Mouse (Mus musculus) hindbrain, embryonic 11.5 days (tissue): ENCODE data around the gene Nrros. TPM values are rescaled to one million over a fixed set of nuclear protein-coding genes. Genes with fewer than 3 reads are reported as not detected.
"Not testable (repeated sequence)": the region's sequence is repeated elsewhere in the genome, so short reads cannot be mapped to it uniquely, and the experiment has no call there.

Experiments
- ATAC-seq: fragments of 200-750 bp; cut with Nextera tagmentation; 2 replicates; pipeline ENCODE4 v1.8.0; 2017; ENCODE audit warnings: mild to moderate bottlenecking, moderate TSS enrichment, moderate library complexity; ENCODE audit not compliant: low FRiP score
- DNase-seq: peaks from one replicate; pipeline ENCODE4 v3.0.0-alpha.2; 2015; ENCODE audit warnings: low spot score
- H3K27ac ChIP-seq: fragments of 300-500 bp; sonication (generic); 2 replicates; pipeline ENCODE4 v1.5.1; 2014; ENCODE audit warnings: mild to moderate bottlenecking, low read depth, low read length
- H3K27me3 ChIP-seq: fragments of 300-500 bp; sonication (generic); 2 replicates; pipeline ENCODE4 v1.6.1; 2014; ENCODE audit warnings: mild to moderate bottlenecking, low read length, moderate library complexity, mixed read lengths; ENCODE audit not compliant: control insufficient read depth, insufficient read depth
- H3K36me3 ChIP-seq: fragments of 300-500 bp; sonication (generic); 2 replicates; pipeline ENCODE4 v1.6.1; 2014; ENCODE audit warnings: mild to moderate bottlenecking, low read length, moderate library complexity, mixed read lengths; ENCODE audit not compliant: control insufficient read depth, insufficient read depth
- H3K4me1 ChIP-seq: fragments of 300-500 bp; sonication (generic); replicated peaks from 2 replicates; pipeline ENCODE4 v1.6.1; 2014; ENCODE audit warnings: low read length, mixed read lengths; ENCODE audit not compliant: control insufficient read depth, insufficient read depth
- H3K4me2 ChIP-seq: fragments of 300-500 bp; sonication (generic); replicated peaks from 2 replicates; pipeline ENCODE4 v1.6.1; 2014; ENCODE audit warnings: mild to moderate bottlenecking, low read depth, low read length
- H3K4me3 ChIP-seq: fragments of 300-500 bp; sonication (generic); 2 replicates; pipeline ENCODE4 v1.5.1; 2014; ENCODE audit warnings: low read depth, low read length
- H3K9ac ChIP-seq: fragments of 300-500 bp; sonication (generic); 2 replicates; pipeline ENCODE4 v1.6.1; 2014; ENCODE audit warnings: low read depth, low read length
- H3K9me3 ChIP-seq: fragments of 300-500 bp; sonication (generic); 2 replicates; pipeline ENCODE4 v1.6.1; 2016; ENCODE audit warnings: low read length; ENCODE audit not compliant: control insufficient read depth
- WGBS: fragments of 180-500 bp; shearing (Covaris S2); extraction: QIAGEN DNeasy Blood & Tissue Kit; methylation state at CpG from one replicate; pipeline ENCODE4 v1.1.7; 2014; 5-methylcytosine and 5-hydroxymethylcytosine counted together
- polyA plus RNA-seq: library from polyadenylated mRNA; unstranded; fragments of >200 nt; fragmentation: Nextera tagmentation; extraction: Ambion mirVana; gene quantifications from 2 replicates; pipeline ENCODE4 v1.2.1, GENCODE M21; 2014

The Nrros gene
- polyA plus RNA-seq, 1 experiment from 2014 or later = 8.7 TPM

DNA sequence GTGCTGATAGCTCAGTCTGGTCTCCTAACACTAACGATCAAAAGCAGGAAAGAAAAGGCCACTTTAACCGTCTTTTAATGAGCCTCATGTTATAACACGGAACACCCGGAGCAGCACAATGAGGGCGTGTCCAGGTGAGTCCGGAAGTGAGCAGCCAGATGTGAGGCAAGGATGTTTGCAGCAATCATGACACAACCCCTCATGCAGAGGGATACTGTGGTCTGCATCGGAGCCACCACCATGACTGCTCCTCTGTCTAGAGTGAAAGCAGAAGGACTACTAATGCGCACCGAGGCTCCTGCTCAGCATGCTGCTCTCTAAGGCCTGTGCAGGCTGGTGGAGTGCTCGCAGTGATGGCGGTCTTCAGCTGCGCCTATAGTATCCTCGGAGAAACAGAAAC, 63.1 kb downstream of the Nrros start:
- no peaks in the 10 kb centered on the region for H3K27me3 ChIP-seq
- H3K27ac ChIP-seq = no peak overlapping the region
- H3K36me3 ChIP-seq = no peaks in the 10 kb centered on the region
- no peak overlapping the region for H3K4me3 ChIP-seq
- no peaks in the 10 kb centered on the region for H3K4me1 ChIP-seq
- WGBS = 92% methylated on average over 13 of the region's 13 CpGs
- ATAC-seq (no peak), DNase-seq (no peak)
- no peak overlapping the region for H3K9ac ChIP-seq
- no peaks in the 10 kb centered on the region for H3K9me3 ChIP-seq
- no peak overlapping the region for H3K4me2 ChIP-seq

- Histone ChIP-seq H3K9me3 (no peaks in the 10 kb centered on the region), H3K4me1 (no peaks in the 10 kb centered on the region), H3K27me3 (no peaks in the 10 kb centered on the region), H3K27ac (peak within 1 kb of the TSS; percentile 63), H3K4me2 (peak within 1 kb of the TSS; percentile 71), H3K4me3 (peak within 1 kb of the TSS; percentile 97), H3K36me3 (peaks cover 6% of the 10 kb centered on the region; the same call in 1 of the 2 replicates), H3K9ac (peak within 1 kb of the TSS; percentile 94)
- WGBS = 0% methylated on average over 34 of the region's 34 CpGs
- peak; percentile 97 for DNase-seq
- peak; percentile 97 for ATAC-seq
Measured at GRCm38 (mm10) chr16:32099638-32100150, 65.7 kb downstream of the Nrros start, which contains the start of the genes Pigx and Cep19. TSS of gene Pigx (minus strand) at chr16:32099740. TSS of gene Cep19 (plus strand) at chr16:32099800.

GRCm38 (mm10) chr16:32098897-32099637, 66.3 kb downstream of the Nrros start:
- no peaks in the 10 kb centered on the region for H3K9me3 ChIP-seq
- DNase-seq = no peak
- H3K27me3 ChIP-seq = no peaks in the 10 kb centered on the region
- peaks cover 6% of the 10 kb centered on the region; the same call in 1 of the 2 replicates for H3K36me3 ChIP-seq
- peak; percentile 89 for ATAC-seq
- H3K27ac ChIP-seq = peak overlapping the region; percentile 63
- no peaks in the 10 kb centered on the region for H3K4me1 ChIP-seq
- H3K4me2 ChIP-seq = peak overlapping the region; percentile 71
- peak overlapping the region; percentile 97 for H3K4me3 ChIP-seq
- peak overlapping the region; percentile 94 for H3K9ac ChIP-seq
- WGBS = 0% methylated on average over 39 of the region's 39 CpGs

GRCm38 (mm10) chr16:32097757-32098156, 67.6 kb downstream of the Nrros start:
- 96% methylated on average over 2 of the region's 2 CpGs for WGBS
- not testable (repeated sequence) for H3K9ac ChIP-seq, H3K9me3 ChIP-seq, DNase-seq, H3K4me3 ChIP-seq, ATAC-seq, H3K4me2 ChIP-seq, H3K27me3 ChIP-seq, H3K27ac ChIP-seq, H3K4me1 ChIP-seq, H3K36me3 ChIP-seq

Other genes starting within 250 kb of the Nrros start
- gene Pigz, start 231.7 kb downstream of the Nrros start, polyA plus RNA-seq = 1.2 and 1.5 TPM in 2 replicates
- 86.2 and 88.5 TPM in 2 replicates for gene 0610012G03Rik, start 217.1 kb downstream of the Nrros start, polyA plus RNA-seq
- gene Ncbp2, start 217.1 kb downstream of the Nrros start, polyA plus RNA-seq = 148 and 160 TPM in 2 replicates
- gene Senp5, start 162.3 kb downstream of the Nrros start, polyA plus RNA-seq = 12.2 and 18.3 TPM in 2 replicates
- gene Pak2, start 86.3 kb downstream of the Nrros start, polyA plus RNA-seq = 46.4 and 48.0 TPM in 2 replicates
- gene Pigx, start 65.9 kb downstream of the Nrros start, polyA plus RNA-seq = 147 and 150 TPM in 2 replicates
- gene Cep19, start 65.8 kb downstream of the Nrros start, polyA plus RNA-seq = 47.5 and 47.7 TPM in 2 replicates
- not detected in 2 replicates for gene Bex6, start 14.2 kb upstream of the Nrros start, polyA plus RNA-seq
- 15.6 and 22.8 TPM in 2 replicates for gene Fbxo45, start 81.6 kb upstream of the Nrros start, polyA plus RNA-seq
- 16.6 and 18.8 TPM in 2 replicates for gene Wdr53, start 81.6 kb upstream of the Nrros start, polyA plus RNA-seq
- gene Smco1, start 105.9 kb upstream of the Nrros start, polyA plus RNA-seq = not detected in 2 replicates
- gene Rnf168, start 111.9 kb upstream of the Nrros start, polyA plus RNA-seq = 25.8 and 31.1 TPM in 2 replicates
- gene Ubxn7, start 166.7 kb upstream of the Nrros start, polyA plus RNA-seq = 24.9 and 40.5 TPM in 2 replicates
- gene Tm4sf19, start 234.9 kb upstream of the Nrros start, polyA plus RNA-seq = not detected in 2 replicates